Mouse (Mus musculus) bone marrow, adult 2 months (tissue): ENCODE measurements around the gene Kir3dl2. TPM values are rescaled to one million over a fixed set of nuclear protein-coding genes. Genes with fewer than 3 reads are reported as not detected.
"Not testable (repeated sequence)": the region's sequence is repeated elsewhere in the genome, so short reads cannot be mapped to it uniquely, and the experiment has no call there.

Experiments used
- H3K27ac ChIP-seq: fragments of 200-500 bp; 2 replicates; pipeline ENCODE4 v1.5.1; 2012; ENCODE audit warnings: low read depth, mild to moderate bottlenecking, control low read depth, inconsistent platforms, low read length; ENCODE audit not compliant: control insufficient read depth, poor library complexity, insufficient read depth
- H3K4me1 ChIP-seq: fragments of 200-500 bp; 2 replicates; pipeline ENCODE4 v1.6.1; 2011; ENCODE audit warnings: low read length; ENCODE audit not compliant: control insufficient read depth, insufficient read depth
- H3K4me3 ChIP-seq: fragments of 200-500 bp; replicated peaks from 2 replicates; pipeline ENCODE3; 2011; ENCODE audit warnings: mild to moderate bottlenecking, low read depth, low read length, control low read depth; ENCODE audit not compliant: control insufficient read depth
- CTCF ChIP-seq: fragments of 200-500 bp; IDR thresholded peaks from 2 replicates; pipeline ENCODE4 v1.5.1; 2011; ENCODE audit warnings: low read length, control low read depth; ENCODE audit not compliant: control insufficient read depth, insufficient read depth
- POLR2A ChIP-seq: fragments of 200-500 bp; IDR thresholded peaks from 2 replicates; pipeline ENCODE4 v1.6.1; 2011; ENCODE audit warnings: low read depth, mild to moderate bottlenecking, control low read depth, low read length, borderline replicate concordance; ENCODE audit not compliant: control insufficient read depth
- WGBS: fragments of 180-500 bp; shearing (Covaris S2); methylation state at CpG from one replicate; pipeline ENCODE4 v1.1.7; 2018; 5-methylcytosine and 5-hydroxymethylcytosine counted together
- polyA plus RNA-seq: library from polyadenylated mRNA; stranded (reverse); fragments of >200 nt; gene quantifications from 2 replicates; pipeline ENCODE4 v1.2.4, GENCODE M21; 2011; ENCODE audit warnings: low replicate concordance; ENCODE audit not compliant: missing spikeins, insufficient read depth, insufficient read length

Gene Kir3dl2
- polyA plus RNA-seq, result not detected in 2 replicates

DNA sequence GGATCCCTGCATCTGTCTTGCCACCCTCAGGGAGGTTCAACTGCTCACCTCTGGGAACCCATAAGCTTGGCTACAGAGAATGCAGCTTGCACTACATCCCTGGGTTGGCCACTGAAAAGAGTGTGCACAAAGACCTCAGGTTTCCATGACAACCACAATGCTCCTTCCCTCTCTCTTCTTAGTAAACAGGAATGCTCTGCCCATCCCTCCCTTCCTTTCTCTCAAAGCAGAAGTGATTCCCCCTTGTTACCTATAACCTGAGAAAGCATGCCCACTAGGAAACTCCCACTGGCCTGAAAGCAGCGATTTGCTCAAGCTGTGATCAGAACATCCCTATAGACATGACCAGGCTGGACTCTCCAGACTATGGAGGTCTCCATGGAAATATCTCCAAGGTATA is at the start of gene Kir3dl2:
Kir3dl2 (minus strand) TSS at position 101 of the 400 bp plus-strand sequence.
- H3K27ac ChIP-seq, H3K4me3 ChIP-seq, H3K4me1 ChIP-seq: not testable (repeated sequence)
- WGBS, result 71% methylated on average over 1 of the region's 1 CpGs

GRCm38 (mm10) chrX:136590897-136591257 is 47.0 kb upstream of the Kir3dl2 start:
- Histone ChIP-seq H3K4me3 (no peak overlapping the region), H3K4me1 (no peaks in the 10 kb centered on the region), H3K27ac (no peak overlapping the region)
- WGBS, result 29% methylated on average over 2 of the region's 2 CpGs
- TF ChIP-seq CTCF (no peak), POLR2A (no peak)

- no peaks in the 10 kb centered on the region for H3K4me1 ChIP-seq
- 51% methylated on average over 12 of the region's 12 CpGs for WGBS
- no peak within 1 kb of the TSS for H3K27ac ChIP-seq
- TF ChIP-seq CTCF (no peak), POLR2A (no peak)
- H3K4me3 ChIP-seq, result no peak within 1 kb of the TSS
Measured at GRCm38 (mm10) chrX:136590199-136590896, 46.5 kb upstream of the Kir3dl2 start, which contains the start of gene Tceal3. Tceal3 (plus strand) TSS chrX:136590842.

DNA sequence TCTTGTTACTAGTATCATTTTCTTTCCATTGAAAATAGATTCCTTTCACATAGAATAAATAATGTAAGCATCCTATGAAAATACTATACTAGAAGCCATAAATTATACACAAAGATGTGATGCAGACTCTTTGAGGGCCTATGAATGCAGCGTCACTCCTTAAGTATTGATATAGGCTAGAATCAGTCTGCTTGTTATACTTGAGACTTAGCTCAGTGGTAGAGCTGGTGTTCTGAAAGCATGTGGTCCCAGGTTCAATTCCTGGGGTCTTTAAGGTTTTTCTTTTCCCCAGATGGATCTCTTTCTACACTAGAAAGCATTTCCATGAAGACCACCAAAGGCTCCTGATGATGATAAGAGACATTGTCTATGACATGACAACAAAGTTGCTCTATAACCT is 40.8 kb upstream of the Kir3dl2 start:
- no peak overlapping the region for H3K27ac ChIP-seq
- H3K4me1 ChIP-seq, result no peaks in the 10 kb centered on the region
- WGBS, result 81% methylated on average over 1 of the region's 1 CpGs
- no peak overlapping the region for H3K4me3 ChIP-seq
- TF ChIP-seq CTCF, result no peak
- TF ChIP-seq POLR2A, result no peak

GRCm38 (mm10) chrX:136569094-136569493 is 25.2 kb upstream of the Kir3dl2 start:
- H3K4me3 ChIP-seq, H3K27ac ChIP-seq, H3K4me1 ChIP-seq: not testable (repeated sequence)
- WGBS, result 82% methylated on average over 9 of the region's 9 CpGs

GRCm38 (mm10) chrX:136517699-136518098 is 26.2 kb downstream of the Kir3dl2 start, which contains the start of gene Kir3dl1:
Kir3dl1 (plus strand) TSS chrX:136517999.
- 63% methylated on average over 4 of the region's 4 CpGs for WGBS
- H3K27ac ChIP-seq, H3K4me3 ChIP-seq, H3K4me1 ChIP-seq: not testable (repeated sequence)

Other genes with a start within 250 kb of the Kir3dl2 start
- gene Kir3dl1, start 26.1 kb downstream of the Kir3dl2 start, polyA plus RNA-seq, result not detected in 2 replicates
- gene Tceal3, start 46.8 kb upstream of the Kir3dl2 start, polyA plus RNA-seq, result 3.1 TPM in 1 of 2 replicates, not detected in the other
- 0.52 and 0.68 TPM in 2 replicates for gene Tceal1, start 163.9 kb upstream of the Kir3dl2 start, polyA plus RNA-seq
- gene Morf4l2, start 199.6 kb upstream of the Kir3dl2 start, polyA plus RNA-seq, result 84.4 and 155 TPM in 2 replicates
- not detected in 2 replicates for gene Glra4, start 236.1 kb upstream of the Kir3dl2 start, polyA plus RNA-seq